Comparison of ENCODE assay signal across 14 mouse cellular contexts in the genomic region with DNA sequence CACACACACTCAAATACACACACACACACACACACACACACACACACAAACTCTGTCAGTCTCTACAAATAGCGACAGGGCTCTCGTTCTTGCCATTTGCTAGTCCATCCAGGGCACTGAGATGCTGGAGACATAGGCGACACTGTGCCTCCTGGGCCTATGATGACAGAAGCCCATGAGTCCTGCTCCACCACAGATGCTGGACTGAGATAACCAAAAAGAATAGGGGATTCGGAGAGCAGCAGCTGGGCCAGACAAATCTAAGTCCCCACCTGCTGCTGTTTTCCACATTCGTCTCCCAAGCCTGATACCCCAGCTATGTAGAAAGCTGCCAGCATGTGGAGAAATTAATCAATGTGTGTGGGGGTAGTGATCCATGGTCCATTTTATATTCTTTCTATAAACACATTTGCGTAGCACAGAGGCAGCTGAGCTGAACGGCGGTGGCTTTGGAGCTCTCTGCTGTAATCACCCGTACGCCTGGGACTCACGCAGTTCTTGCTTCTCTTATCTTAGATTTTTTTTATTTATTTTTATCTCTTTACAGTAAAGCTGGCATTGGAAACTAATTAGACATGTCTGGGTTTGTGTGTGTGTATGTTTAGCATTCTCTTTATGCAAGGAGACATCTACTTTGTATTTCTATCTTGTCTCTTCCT.
DNase-seq lines count a peak whose midpoint lies in the region; ATAC-seq and TF ChIP-seq lines count a peak whose summit lies in the region.
"Had no signal": no experiment of that assay in that cellular context is flagged by ENCODE, and none has a peak within 500 bp of the region (broad histone marks: within the 10 kb centered on the region; RNA-seq: fewer than 3 reads in every experiment).

No protein-coding gene starts in this region.

- WGBS in hindbrain, embryonic 13.5 days: 56% methylated on average over 11 of the region's 11 CpGs
- WGBS in hindbrain, embryonic 10.5 days: 89% methylated on average over 11 of the region's 11 CpGs
- 50% methylated on average over 11 of the region's 11 CpGs for WGBS in hindbrain, embryonic 14.5 days
- 66% methylated on average over 11 of the region's 11 CpGs for WGBS in neural tube, embryonic 12.5 days

- no peaks in the 10 kb centered on the region for H3K9me3 ChIP-seq in hindbrain, embryonic 13.5 days
- no peaks in the 10 kb centered on the region for H3K9me3 ChIP-seq in hindbrain, embryonic 10.5 days
- H3K9me3 ChIP-seq in hindbrain, embryonic 14.5 days (ENCODE audit: control insufficient read depth, low read length): no peaks in the 10 kb centered on the region
- no peaks in the 10 kb centered on the region for H3K9me3 ChIP-seq in neural tube, embryonic 12.5 days
- H3K9me3 ChIP-seq: embryonic facial prominence, embryonic 12.5 days had no signal

- no peaks in the 10 kb centered on the region for H3K27me3 ChIP-seq in hindbrain, embryonic 13.5 days
- H3K27me3 ChIP-seq in hindbrain, embryonic 10.5 days (ENCODE audit: insufficient read depth, poor library complexity, severe bottlenecking): no peaks in the 10 kb centered on the region
- H3K27me3 ChIP-seq in hindbrain, embryonic 14.5 days (ENCODE audit: control insufficient read depth, insufficient read depth, low read length): no peaks in the 10 kb centered on the region
- H3K27me3 ChIP-seq in neural tube, embryonic 12.5 days (replicated peaks): no peaks in the 10 kb centered on the region
- H3K27me3 ChIP-seq: embryonic facial prominence, embryonic 12.5 days had no signal

- TF ChIP-seq CTCF in cortical plate, adult 2 months (IDR thresholded peaks at IDR 0.05; ENCODE audit: extremely low read depth, insufficient read depth, low read length): no peak

- H3K4me2 ChIP-seq in hindbrain, embryonic 13.5 days: peak overlapping the region; percentile 27
- peak overlapping the region; percentile 15; the same call in 1 of the 2 replicates for H3K4me2 ChIP-seq in hindbrain, embryonic 14.5 days (replicated peaks)
- H3K4me2 ChIP-seq in neural tube, embryonic 12.5 days (replicated peaks): peak overlapping the region; percentile 5; the same call in 1 of the 2 replicates
- H3K4me2 ChIP-seq: embryonic facial prominence, embryonic 12.5 days had no signal

- no peak for DNase-seq in hindbrain, embryonic 10.5 days (ENCODE audit: low spot score)
- DNase-seq in hindbrain, embryonic 14.5 days (ENCODE audit: low spot score): no peak
- DNase-seq in right cerebral cortex, postnatal 4 days: no peak
- no peak for DNase-seq in urinary bladder, postnatal 14 days (ENCODE audit: low spot score)
- DNase-seq: cerebellum, postnatal 25 days; gastrocnemius, postnatal 10 days; heart, adult 2 months; heart, postnatal 10 days; lung, adult 2 months; lung, postnatal 4 days had no signal

- peaks cover 57% of the 10 kb centered on the region for H3K4me1 ChIP-seq in hindbrain, embryonic 13.5 days (replicated peaks)
- H3K4me1 ChIP-seq in hindbrain, embryonic 10.5 days (replicated peaks): 0 out of 2 replicates have a peak, but pooled peaks cover 4% of the 10 kb centered on the region
- peaks cover 4% of the 10 kb centered on the region for H3K4me1 ChIP-seq in cortical plate, adult 2 months (ENCODE audit: control insufficient read depth, insufficient read depth, low read length)
- peaks cover 39% of the 10 kb centered on the region for H3K4me1 ChIP-seq in hindbrain, embryonic 14.5 days (replicated peaks; ENCODE audit: control insufficient read depth, insufficient read depth, low read length)
- H3K4me1 ChIP-seq in neural tube, embryonic 12.5 days: peaks cover 31% of the 10 kb centered on the region
- H3K4me1 ChIP-seq: embryonic facial prominence, embryonic 12.5 days had no signal

- H3K27ac ChIP-seq in hindbrain, embryonic 13.5 days: peak overlapping the region; percentile 79
- no peak overlapping the region for H3K27ac ChIP-seq in hindbrain, embryonic 10.5 days
- 0 out of 2 replicates have a peak overlapping the region, but pooled peaks have one; percentile 0 for H3K27ac ChIP-seq in cortical plate, adult 2 months (ENCODE audit: insufficient read depth, low read length)
- peak overlapping the region; percentile 77 for H3K27ac ChIP-seq in hindbrain, embryonic 14.5 days
- H3K27ac ChIP-seq in neural tube, embryonic 12.5 days: 0 out of 2 replicates have a peak overlapping the region, but pooled peaks have one; percentile 21
- H3K27ac ChIP-seq: embryonic facial prominence, embryonic 12.5 days; heart, adult 2 months had no signal

- TF ChIP-seq POLR2A in cortical plate, adult 2 months (IDR thresholded peaks at IDR 0.05; ENCODE audit: extremely low read depth, insufficient read depth, low read length): no peak

- ATAC-seq in hindbrain, embryonic 13.5 days (ENCODE audit: low FRiP score): peak; percentile 65
- peak; percentile 60; the same call in 1 of the 2 replicates for ATAC-seq in hindbrain, embryonic 14.5 days (ENCODE audit: low FRiP score)
- 0 out of 2 replicates have a peak, but pooled peaks have one; percentile 9 for ATAC-seq in neural tube, embryonic 12.5 days (ENCODE audit: low FRiP score, low read depth)

- peaks cover 1% of the 10 kb centered on the region; the same call in 1 of the 2 replicates for H3K36me3 ChIP-seq in hindbrain, embryonic 13.5 days
- no peaks in the 10 kb centered on the region for H3K36me3 ChIP-seq in hindbrain, embryonic 10.5 days
- no peaks in the 10 kb centered on the region for H3K36me3 ChIP-seq in hindbrain, embryonic 14.5 days (replicated peaks; ENCODE audit: control insufficient read depth, insufficient read depth)
- 0 out of 2 replicates have a peak, but pooled peaks cover 3% of the 10 kb centered on the region for H3K36me3 ChIP-seq in neural tube, embryonic 12.5 days
- H3K36me3 ChIP-seq: embryonic facial prominence, embryonic 12.5 days had no signal

- peak overlapping the region; percentile 43 for H3K9ac ChIP-seq in hindbrain, embryonic 13.5 days
- no peak overlapping the region; the same call in 1 of the 2 replicates for H3K9ac ChIP-seq in hindbrain, embryonic 14.5 days
- H3K9ac ChIP-seq in neural tube, embryonic 12.5 days: no peak overlapping the region
- H3K9ac ChIP-seq: embryonic facial prominence, embryonic 12.5 days had no signal

- H3K4me3 ChIP-seq in hindbrain, embryonic 13.5 days: no peak overlapping the region
- no peak overlapping the region for H3K4me3 ChIP-seq in hindbrain, embryonic 10.5 days
- H3K4me3 ChIP-seq in cortical plate, adult 2 months (ENCODE audit: insufficient read depth, low read length): no peak overlapping the region
- no peak overlapping the region for H3K4me3 ChIP-seq in hindbrain, embryonic 14.5 days (replicated peaks; ENCODE audit: low read length)
- H3K4me3 ChIP-seq in neural tube, embryonic 12.5 days: no peak overlapping the region
- H3K4me3 ChIP-seq: embryonic facial prominence, embryonic 12.5 days; heart, adult 2 months had no signal

Comparison
In these comparisons a context has a peak if more than half of its experiments do, and no peak if none do; other contexts are left out.
1. ATAC-seq: peak in every context shown above with its lines; median percentile 65 in hindbrain, embryonic 13.5 days; 60 in hindbrain, embryonic 14.5 days; 9 in neural tube, embryonic 12.5 days.